Mouse (Mus musculus) embryonic facial prominence, embryonic 13.5 days (tissue): ENCODE measurements around the gene Rhob. TPM values are rescaled to one million over a fixed set of nuclear protein-coding genes. Genes with fewer than 3 reads are reported as not detected.
"Not testable (repeated sequence)": the region's sequence is repeated elsewhere in the genome, so short reads cannot be mapped to it uniquely, and the experiment has no call there.

Experiments
- ATAC-seq: fragments of 200-750 bp; cut with Nextera tagmentation; 2 replicates; pipeline ENCODE4 v1.8.0; 2017; ENCODE audit warnings: low read depth; ENCODE audit not compliant: insufficient number of reproducible peaks, insufficient read depth, low FRiP score, low TSS enrichment
- H3K27ac ChIP-seq: fragments of 300-500 bp; sonication (generic); 2 replicates; pipeline ENCODE4 v1.5.1; 2015; ENCODE audit warnings: moderate library complexity, mild to moderate bottlenecking, inconsistent platforms
- H3K27me3 ChIP-seq: fragments of 300-500 bp; sonication (generic); 2 replicates; pipeline ENCODE4 v1.6.1; 2015; ENCODE audit warnings: mild to moderate bottlenecking, inconsistent platforms
- H3K36me3 ChIP-seq: fragments of 300-500 bp; sonication (generic); 2 replicates; pipeline ENCODE4 v1.6.1; 2015; ENCODE audit warnings: mild to moderate bottlenecking, inconsistent platforms
- H3K4me1 ChIP-seq: fragments of 300-500 bp; sonication (generic); 2 replicates; pipeline ENCODE4 v1.6.1; 2015; ENCODE audit warnings: inconsistent platforms
- H3K4me2 ChIP-seq: fragments of 300-500 bp; sonication (generic); 2 replicates; pipeline ENCODE4 v1.6.1; 2015; ENCODE audit warnings: moderate library complexity, mild to moderate bottlenecking, inconsistent platforms
- H3K4me3 ChIP-seq: fragments of 300-500 bp; sonication (generic); 2 replicates; pipeline ENCODE4 v1.5.1; 2015; ENCODE audit warnings: mild to moderate bottlenecking, inconsistent platforms
- H3K9ac ChIP-seq: fragments of 300-500 bp; sonication (generic); 2 replicates; pipeline ENCODE4 v1.6.1; 2015; ENCODE audit warnings: mild to moderate bottlenecking, inconsistent platforms
- H3K9me3 ChIP-seq: fragments of 300-500 bp; sonication (generic); 2 replicates; pipeline ENCODE4 v1.6.1; 2016; ENCODE audit warnings: inconsistent platforms
- WGBS: fragments of 180-500 bp; shearing (Covaris S2); methylation state at CpG from one replicate; pipeline ENCODE4 v1.1.7; 2015; ENCODE audit warnings: mixed read lengths; 5-methylcytosine and 5-hydroxymethylcytosine counted together
- polyA plus RNA-seq: library from polyadenylated mRNA; unstranded; fragments of >200 nt; fragmentation: Nextera tagmentation; extraction: Ambion mirVana; gene quantifications from 2 replicates; pipeline ENCODE4 v1.2.1, GENCODE M21; 2015

Gene Rhob
- polyA plus RNA-seq, 1 experiment from 2014 or later = 44.9 TPM

DNA sequence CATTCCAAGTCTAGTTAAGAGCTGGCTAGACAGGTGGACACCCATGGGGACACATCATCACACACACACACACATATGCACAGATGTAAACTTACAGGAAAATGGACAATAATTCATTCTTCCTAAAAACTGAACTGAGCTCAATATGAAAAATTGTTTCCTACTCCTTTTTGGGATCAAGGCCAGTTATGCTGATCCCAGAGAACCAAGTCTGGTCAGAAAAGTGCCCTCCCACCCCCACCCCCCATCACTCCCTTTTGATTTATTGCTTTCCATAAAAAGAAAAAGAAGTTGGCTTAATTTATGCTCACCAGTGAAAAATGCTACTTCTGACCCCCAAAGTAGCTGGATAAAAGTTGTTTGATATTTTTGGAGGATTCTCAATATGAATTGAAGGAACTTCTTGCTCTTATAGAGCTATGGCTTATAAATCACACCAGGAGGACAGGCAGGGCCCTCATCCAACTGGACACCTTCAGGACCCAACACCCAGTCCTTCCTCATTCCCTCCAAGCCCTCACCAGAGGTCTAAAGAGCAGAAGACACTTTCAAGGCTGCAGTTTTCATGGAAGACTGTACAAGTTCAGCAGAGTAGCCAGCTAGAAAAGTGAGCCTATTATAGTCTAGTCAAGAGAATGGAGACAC is 31.5 kb downstream of the Rhob start:
- Histone ChIP-seq H3K27ac (no peak overlapping the region), H3K4me1 (peaks cover 12% of the 10 kb centered on the region), H3K36me3 (no peaks in the 10 kb centered on the region), H3K9ac (no peak overlapping the region), H3K9me3 (no peaks in the 10 kb centered on the region), H3K4me2 (no peak overlapping the region), H3K27me3 (no peaks in the 10 kb centered on the region), H3K4me3 (no peak overlapping the region)
- no peak for ATAC-seq

DNA sequence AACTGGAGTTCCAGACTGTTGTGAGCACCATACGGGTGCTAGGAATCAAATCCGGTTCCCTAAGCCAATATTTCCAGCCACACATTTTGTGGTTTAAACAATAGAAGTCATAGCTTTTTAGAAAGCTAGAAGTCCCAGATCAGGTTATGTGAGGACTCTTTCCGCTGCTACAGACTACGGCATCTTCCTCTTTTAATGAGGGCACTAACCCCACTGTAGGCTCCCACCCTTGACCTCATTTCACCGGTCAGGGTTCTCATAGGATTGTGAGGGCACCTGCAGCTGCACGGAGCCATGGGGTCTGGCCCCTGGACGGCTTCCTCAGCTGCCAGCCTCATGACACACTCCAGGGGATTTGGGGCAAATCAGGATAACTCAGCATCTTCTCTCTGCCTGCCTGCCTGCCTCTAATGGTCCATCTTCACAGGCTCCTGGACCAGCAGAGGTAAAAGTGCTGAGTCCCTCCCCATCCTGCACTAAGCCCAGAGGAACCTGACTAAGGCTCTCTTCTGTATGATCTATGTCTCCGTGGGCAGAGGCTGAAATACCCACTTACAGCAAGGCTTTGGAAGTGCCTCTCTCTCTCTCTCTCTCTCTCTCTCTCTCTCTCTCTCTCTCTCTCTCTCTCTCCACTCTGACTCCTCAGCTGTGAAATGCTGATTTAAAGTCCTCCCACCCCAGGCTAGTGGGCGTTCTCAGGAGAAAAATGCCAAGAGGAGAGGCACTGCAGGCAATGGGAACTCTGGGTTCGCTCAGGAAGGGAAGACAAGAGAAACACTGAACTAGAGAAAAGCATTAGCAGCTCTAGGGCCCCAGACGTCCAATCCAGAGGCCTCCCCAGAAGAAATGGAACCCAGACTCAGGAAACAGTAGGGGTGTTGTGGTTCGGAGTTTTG is 32.5 kb downstream of the Rhob start:
- Histone ChIP-seq H3K9ac (no peak overlapping the region), H3K36me3 (no peaks in the 10 kb centered on the region), H3K27me3 (no peaks in the 10 kb centered on the region), H3K9me3 (no peaks in the 10 kb centered on the region), H3K27ac (no peak overlapping the region), H3K4me1 (peaks cover 6% of the 10 kb centered on the region; the same call in 1 of the 2 replicates), H3K4me2 (no peak overlapping the region), H3K4me3 (no peak overlapping the region)
- no peak for ATAC-seq
- 59% methylated on average over 12 of the region's 12 CpGs for WGBS

DNA sequence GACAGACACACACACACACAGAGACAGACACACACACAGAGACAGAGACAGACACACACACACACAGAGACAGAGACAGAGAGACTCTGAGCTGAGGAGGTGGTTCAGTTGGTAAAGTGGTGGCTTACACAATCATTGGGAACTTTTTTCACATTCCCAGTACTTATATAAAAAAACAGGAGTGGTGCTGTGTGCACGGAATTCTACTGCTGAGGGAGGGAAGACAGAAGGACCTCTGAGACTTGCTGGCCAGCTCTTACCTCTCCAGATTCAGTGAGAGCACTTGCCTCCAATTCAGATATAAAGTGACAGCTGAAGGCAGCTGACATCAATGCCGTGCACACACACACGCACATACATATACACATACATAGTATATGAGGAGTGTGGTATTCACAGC is 34.1 kb downstream of the Rhob start:
- no peak overlapping the region for H3K4me3 ChIP-seq
- ATAC-seq = no peak
- peaks cover 6% of the 10 kb centered on the region; the same call in 1 of the 2 replicates for H3K4me1 ChIP-seq
- H3K27me3 ChIP-seq = no peaks in the 10 kb centered on the region
- H3K27ac ChIP-seq = no peak overlapping the region
- H3K4me2 ChIP-seq = no peak overlapping the region
- H3K9me3 ChIP-seq = no peaks in the 10 kb centered on the region
- no peaks in the 10 kb centered on the region for H3K36me3 ChIP-seq
- WGBS = 78% methylated on average over 3 of the region's 3 CpGs
- no peak overlapping the region for H3K9ac ChIP-seq

DNA sequence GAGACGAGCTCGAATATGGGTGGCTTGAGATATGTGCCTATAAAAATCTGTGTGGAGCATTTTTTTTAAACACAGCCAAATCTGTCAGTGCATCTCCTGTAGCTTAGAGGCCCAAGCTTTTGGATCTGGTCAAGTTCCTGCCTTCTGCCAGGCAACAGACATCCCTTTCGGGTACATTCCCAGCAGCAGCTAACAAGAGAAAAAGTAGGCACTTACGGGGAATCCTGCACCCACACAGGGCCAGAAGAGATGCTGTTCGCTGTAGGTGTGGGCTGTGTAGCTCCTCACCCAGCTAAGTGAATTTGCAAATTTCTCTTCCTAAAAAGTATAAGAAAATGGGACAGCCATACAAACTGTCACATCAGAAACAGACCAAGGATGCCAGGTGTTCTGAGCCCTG is 34.8 kb downstream of the Rhob start:
- Histone ChIP-seq H3K4me1 (peaks cover 6% of the 10 kb centered on the region; the same call in 1 of the 2 replicates), H3K27me3 (no peaks in the 10 kb centered on the region), H3K4me3 (no peak overlapping the region), H3K4me2 (no peak overlapping the region), H3K36me3 (no peaks in the 10 kb centered on the region), H3K9me3 (no peaks in the 10 kb centered on the region), H3K27ac (no peak overlapping the region), H3K9ac (no peak overlapping the region)
- 93% methylated on average over 5 of the region's 5 CpGs for WGBS
- no peak for ATAC-seq

DNA sequence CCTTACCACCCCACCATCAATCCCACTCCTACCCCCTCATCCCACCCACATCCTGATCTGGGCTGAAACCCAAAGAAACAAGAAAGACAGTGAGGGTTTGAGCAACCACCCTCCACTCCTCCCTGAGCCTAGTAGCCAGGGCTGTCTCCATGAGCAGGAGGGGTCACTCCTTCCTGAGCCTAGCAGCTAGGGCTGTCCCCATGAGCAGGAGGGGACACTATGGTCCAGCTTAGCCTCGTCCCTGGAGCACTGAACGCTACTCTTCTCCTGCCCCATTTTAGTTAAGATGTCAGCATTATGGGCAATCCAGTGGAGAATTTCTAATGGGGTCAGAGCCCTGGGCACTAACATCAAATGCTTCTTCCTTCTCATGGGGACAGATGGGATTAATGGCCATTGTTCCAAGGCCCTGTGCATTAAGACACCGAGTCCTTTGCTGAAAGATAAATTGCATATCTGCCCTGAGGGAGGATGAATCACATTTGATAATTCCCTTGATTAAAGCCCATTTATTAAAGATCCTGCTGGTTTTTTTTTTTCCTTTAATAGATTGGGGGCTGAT is 36.1 kb downstream of the Rhob start:
- 59% methylated on average over 3 of the region's 3 CpGs for WGBS
- no peak overlapping the region for H3K4me2 ChIP-seq
- no peaks in the 10 kb centered on the region for H3K27me3 ChIP-seq
- H3K9me3 ChIP-seq = no peaks in the 10 kb centered on the region
- H3K4me3 ChIP-seq = no peak overlapping the region
- H3K9ac ChIP-seq = no peak overlapping the region
- no peak overlapping the region for H3K27ac ChIP-seq
- ATAC-seq = no peak
- H3K36me3 ChIP-seq = no peaks in the 10 kb centered on the region
- H3K4me1 ChIP-seq = peaks cover 6% of the 10 kb centered on the region; the same call in 1 of the 2 replicates

DNA sequence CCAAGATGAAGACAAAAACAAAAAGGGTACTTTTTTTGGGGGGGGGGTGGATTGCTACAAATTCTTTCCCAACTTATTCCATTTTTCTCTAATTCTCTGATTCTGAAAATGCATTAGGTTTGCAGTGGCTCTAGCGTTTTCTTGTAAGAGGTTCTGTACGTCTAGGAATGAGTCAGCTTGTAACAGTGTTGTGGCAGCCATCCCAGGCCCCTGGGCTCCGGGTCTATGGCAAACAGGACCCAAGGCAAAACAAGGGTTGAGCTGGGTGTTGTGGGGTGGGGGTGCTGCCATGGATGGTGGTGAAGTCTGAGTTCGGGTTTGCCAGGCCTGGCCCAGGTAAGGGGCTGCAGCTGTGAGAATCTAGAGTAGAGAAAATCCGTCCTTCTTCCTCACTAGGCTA is 37.3 kb downstream of the Rhob start:
- no peak overlapping the region for H3K27ac ChIP-seq
- no peaks in the 10 kb centered on the region for H3K9me3 ChIP-seq
- H3K9ac ChIP-seq = no peak overlapping the region
- no peak for ATAC-seq
- H3K27me3 ChIP-seq = no peaks in the 10 kb centered on the region
- no peak overlapping the region for H3K4me2 ChIP-seq
- WGBS = 80% methylated on average over 5 of the region's 5 CpGs
- peaks cover 4% of the 10 kb centered on the region; the same call in 1 of the 2 replicates for H3K4me1 ChIP-seq
- H3K36me3 ChIP-seq = no peaks in the 10 kb centered on the region
- H3K4me3 ChIP-seq = no peak overlapping the region

DNA sequence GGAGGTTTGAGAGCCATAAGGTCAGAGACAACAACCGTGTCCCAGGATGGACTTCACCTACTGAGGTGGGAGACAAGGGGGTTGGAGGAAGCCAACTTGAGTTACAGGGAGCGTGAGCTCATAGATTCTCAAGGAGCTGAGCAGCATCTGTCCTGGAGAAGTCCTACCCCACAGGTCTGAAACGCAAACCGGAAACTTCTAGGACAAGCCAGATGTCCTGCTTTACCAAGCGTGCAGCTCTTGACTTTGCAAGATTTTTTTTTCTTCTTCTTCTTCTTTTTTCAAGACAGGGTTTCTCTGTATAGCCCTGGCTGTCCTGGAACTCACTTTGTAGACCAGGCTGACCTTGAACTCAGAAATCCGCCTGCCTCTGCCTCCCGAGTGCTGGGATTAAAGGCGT is 38.2 kb downstream of the Rhob start:
- not testable (repeated sequence) for H3K27me3 ChIP-seq
- WGBS = 92% methylated on average over 8 of the region's 8 CpGs

DNA sequence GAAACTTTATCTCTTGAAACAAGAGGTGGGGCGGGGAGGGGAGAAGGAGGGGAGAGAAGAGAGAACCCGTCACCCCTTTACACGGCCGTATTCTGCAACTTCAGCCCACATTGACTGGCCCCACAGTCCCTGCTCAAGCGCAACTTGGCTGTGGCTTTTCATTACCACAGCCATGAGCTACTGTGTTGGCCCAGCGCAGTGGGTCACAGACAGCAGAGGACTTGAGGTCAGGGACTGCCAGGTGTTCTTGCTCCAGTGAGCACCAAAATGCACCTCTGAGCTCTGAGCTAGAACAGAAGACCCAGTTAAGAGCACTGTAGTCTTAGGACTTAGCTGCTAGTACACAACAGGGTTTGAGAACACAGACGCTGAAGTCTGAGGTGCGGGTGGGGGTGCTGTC is 41.4 kb downstream of the Rhob start:
- no peak overlapping the region for H3K4me3 ChIP-seq
- H3K4me2 ChIP-seq = no peak overlapping the region
- no peak for ATAC-seq
- H3K9me3 ChIP-seq = no peaks in the 10 kb centered on the region
- no peak overlapping the region for H3K27ac ChIP-seq
- WGBS = 71% methylated on average over 8 of the region's 8 CpGs
- H3K4me1 ChIP-seq = peaks cover 8% of the 10 kb centered on the region
- H3K36me3 ChIP-seq = no peaks in the 10 kb centered on the region
- no peaks in the 10 kb centered on the region for H3K27me3 ChIP-seq
- H3K9ac ChIP-seq = no peak overlapping the region

More for the DNA sequence above, 38.2 kb downstream of the Rhob start:
- H3K4me3 ChIP-seq, H3K36me3 ChIP-seq, H3K4me1 ChIP-seq, H3K4me2 ChIP-seq, H3K9me3 ChIP-seq, H3K9ac ChIP-seq, H3K27ac ChIP-seq, ATAC-seq: not testable (repeated sequence)

DNA sequence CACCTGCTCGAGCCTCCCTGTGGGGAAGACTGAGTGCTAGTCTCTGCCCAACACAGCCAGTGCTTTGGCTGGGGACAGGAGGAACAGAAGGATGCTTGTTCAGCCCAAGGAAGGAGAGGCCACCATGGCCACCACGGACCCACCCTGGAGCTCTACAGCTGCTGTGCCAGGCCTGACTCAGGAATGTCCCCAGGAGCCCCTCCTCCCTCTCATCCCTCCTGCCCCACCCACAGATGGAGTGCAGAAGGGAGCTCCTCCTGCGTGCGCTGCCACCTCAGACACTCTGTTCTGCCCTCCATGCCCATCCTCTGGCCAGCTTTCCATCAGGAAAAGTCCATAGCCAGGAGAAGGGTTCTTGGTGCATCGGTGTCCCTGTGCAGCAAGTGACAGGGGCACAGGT is 42.8 kb downstream of the Rhob start:
- 45% methylated on average over 5 of the region's 5 CpGs for WGBS
- ATAC-seq = 0 out of 2 replicates have a peak, but pooled peaks have one; percentile 40
- Histone ChIP-seq H3K9ac (no peak overlapping the region), H3K4me2 (no peak overlapping the region), H3K27ac (no peak overlapping the region), H3K4me3 (no peak overlapping the region), H3K36me3 (no peaks in the 10 kb centered on the region), H3K27me3 (no peaks in the 10 kb centered on the region), H3K4me1 (peaks cover 11% of the 10 kb centered on the region), H3K9me3 (no peaks in the 10 kb centered on the region)

DNA sequence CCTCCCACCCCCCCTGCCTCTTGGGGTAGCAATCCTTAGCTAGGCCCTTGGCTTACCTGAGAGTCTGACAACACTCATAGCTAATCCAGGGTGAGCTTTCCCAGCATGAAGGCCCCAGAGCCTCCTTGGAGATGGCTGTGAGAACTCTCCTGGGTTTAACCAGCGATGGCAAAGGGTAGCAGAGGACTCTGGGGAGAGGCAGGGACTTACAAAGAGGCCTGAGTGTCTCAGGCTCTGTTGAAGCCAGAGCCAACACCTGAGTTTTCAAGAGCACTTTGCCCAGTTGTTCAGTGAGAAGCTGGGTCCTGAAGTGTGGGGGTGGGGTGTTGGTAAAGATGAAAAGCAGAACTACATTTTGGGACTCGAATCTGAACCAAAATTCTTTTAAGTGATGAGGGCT is 44.8 kb downstream of the Rhob start:
- Histone ChIP-seq H3K27ac (no peak overlapping the region), H3K4me3 (no peak overlapping the region), H3K4me2 (no peak overlapping the region), H3K27me3 (no peaks in the 10 kb centered on the region), H3K4me1 (peaks cover 31% of the 10 kb centered on the region), H3K9ac (no peak overlapping the region), H3K36me3 (no peaks in the 10 kb centered on the region), H3K9me3 (no peaks in the 10 kb centered on the region)
- ATAC-seq = no peak
- WGBS = 55% methylated on average over 2 of the region's 2 CpGs

DNA sequence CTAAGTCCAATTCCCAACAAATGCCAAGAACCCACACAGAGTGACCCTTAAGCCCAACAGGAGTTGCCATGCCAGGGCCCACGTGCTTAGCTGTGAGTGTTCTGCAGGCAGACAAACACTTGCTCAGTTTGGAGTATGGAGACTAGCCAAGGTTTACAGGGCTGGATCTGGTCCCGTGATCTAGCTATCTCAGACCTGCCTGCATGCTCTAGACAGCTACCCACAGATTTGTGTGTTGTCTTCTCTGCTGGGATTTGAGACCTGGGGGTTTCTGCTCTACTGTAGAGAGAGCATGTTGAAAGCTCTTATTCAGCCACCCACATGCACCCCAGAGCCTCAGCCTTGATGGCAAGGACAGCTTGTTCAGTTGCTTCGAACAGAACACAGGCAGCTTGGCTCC is 45.3 kb downstream of the Rhob start:
- Histone ChIP-seq H3K4me2 (no peak overlapping the region), H3K36me3 (no peaks in the 10 kb centered on the region), H3K27me3 (no peaks in the 10 kb centered on the region), H3K9ac (no peak overlapping the region), H3K9me3 (no peaks in the 10 kb centered on the region), H3K27ac (no peak overlapping the region), H3K4me1 (peaks cover 34% of the 10 kb centered on the region), H3K4me3 (no peak overlapping the region)
- ATAC-seq = no peak
- 87% methylated on average over 3 of the region's 3 CpGs for WGBS
